26 mouse cellular contexts compared by ENCODE assay signal in the genomic region with DNA sequence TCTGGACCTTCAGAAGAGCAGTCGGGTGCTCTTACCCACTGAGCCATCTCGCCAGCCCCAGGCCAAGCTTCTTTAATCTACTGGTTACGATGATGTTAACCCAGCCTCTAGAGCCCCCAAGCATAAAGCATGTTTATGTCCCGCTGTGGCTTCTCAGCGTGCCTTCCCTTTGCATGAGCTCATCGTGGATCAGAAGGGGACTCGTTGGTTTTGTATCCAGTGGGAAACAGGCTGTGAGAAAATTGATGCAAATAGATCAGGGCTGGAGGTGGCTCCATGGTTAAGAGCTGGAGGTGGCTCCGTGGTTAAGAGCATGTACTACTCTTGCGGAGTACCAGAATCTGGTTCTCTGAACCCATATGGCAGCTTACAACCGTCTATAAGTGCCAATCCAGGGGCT. TPM values are rescaled to one million over a fixed set of nuclear protein-coding genes. Genes with fewer than 3 reads are reported as not detected.
"Had no signal": no experiment of that assay in that cellular context is flagged by ENCODE, and none has a peak within 500 bp of the region (broad histone marks: within the 10 kb centered on the region; RNA-seq: fewer than 3 reads in every experiment).

No protein-coding gene starts in this region.

- H3K27me3 ChIP-seq: heart, embryonic 13.5 days; heart, embryonic 15.5 days; hindbrain, embryonic 12.5 days; hindbrain, embryonic 15.5 days; limb, embryonic 12.5 days; liver, embryonic 13.5 days; liver, embryonic 15.5 days had no signal

- H3K9me3 ChIP-seq: heart, embryonic 13.5 days; heart, embryonic 15.5 days; hindbrain, embryonic 12.5 days; hindbrain, embryonic 15.5 days; limb, embryonic 10.5 days; limb, embryonic 12.5 days; liver, embryonic 13.5 days; liver, embryonic 15.5 days had no signal

- H3K36me3 ChIP-seq: heart, embryonic 15.5 days; hindbrain, embryonic 15.5 days; limb, embryonic 12.5 days; liver, embryonic 13.5 days; liver, embryonic 15.5 days had no signal

- ATAC-seq: forebrain, postnatal 0 days; hindbrain, postnatal 0 days; intestine, postnatal 0 days had no signal

- H3K4me1 ChIP-seq: heart, embryonic 13.5 days; heart, embryonic 15.5 days; hindbrain, embryonic 15.5 days; liver, embryonic 13.5 days; liver, embryonic 15.5 days had no signal

- H3K9ac ChIP-seq: forebrain, postnatal 0 days; heart, embryonic 13.5 days; heart, embryonic 15.5 days; hindbrain, embryonic 12.5 days; hindbrain, embryonic 15.5 days; limb, embryonic 12.5 days; liver, embryonic 13.5 days; liver, embryonic 15.5 days had no signal

- H3K27ac ChIP-seq: heart, embryonic 13.5 days; heart, embryonic 15.5 days; hindbrain, embryonic 12.5 days; hindbrain, embryonic 15.5 days; hindbrain, postnatal 0 days; left cerebral cortex, adult 2 months; limb, embryonic 10.5 days; limb, embryonic 12.5 days; liver, embryonic 13.5 days; liver, embryonic 15.5 days had no signal

- H3K4me3 ChIP-seq: heart, embryonic 13.5 days; heart, embryonic 15.5 days; hindbrain, embryonic 12.5 days; hindbrain, embryonic 15.5 days; left cerebral cortex, adult 2 months; limb, embryonic 10.5 days; limb, embryonic 12.5 days; liver, embryonic 13.5 days; liver, embryonic 15.5 days had no signal

- H3K4me2 ChIP-seq: heart, embryonic 11.5 days; heart, embryonic 13.5 days; heart, embryonic 15.5 days; hindbrain, embryonic 12.5 days; hindbrain, embryonic 15.5 days; limb, embryonic 12.5 days; liver, embryonic 11.5 days; liver, embryonic 13.5 days; liver, embryonic 15.5 days had no signal

- DNase-seq: forebrain, postnatal 0 days; gastrocnemius, postnatal 14 days; gastrocnemius, postnatal 36 days; heart, adult 18-20 months; heart, postnatal 14 days; heart, postnatal 36 days; kidney, adult 18-20 months; kidney, adult 8-10 months; kidney, postnatal 10 days; kidney, postnatal 25 days; kidney, postnatal 4 days; liver; liver, embryonic 13.5 days had no signal

RNA-seq across cellular contexts. Expression of gene Prtg, which starts 54.6 kb away (rescaled TPM):
- total RNA-seq: hematopoietic stem cell, adult 5-6 weeks had no signal
